Mouse (Mus musculus): Measurements from ENCODE around the gene Yy1.

Yy1 gene

GRCm38 (mm10) chr12:108865007-108865494 is 72.3 kb downstream of the Yy1 start:
- peak; percentile 82 to 86 for DNase-seq

- no peak for DNase-seq
Measured at GRCm38 (mm10) chr12:108869575-108869974, 76.8 kb downstream of the Yy1 start.
